Mouse (Mus musculus) neural tube, embryonic 11.5 days (tissue): ENCODE data around the gene Hils1. TPM values are rescaled to one million over a fixed set of nuclear protein-coding genes. Genes with fewer than 3 reads are reported as not detected.
A peak's percentile ranks its signal among the peaks of the same experiment; 100 is the strongest.
"Not testable (repeated sequence)": the region's sequence is repeated elsewhere in the genome, so short reads cannot be mapped to it uniquely, and the experiment has no call there.

Experiments
- ATAC-seq: fragments of 200-750 bp; cut with Nextera tagmentation; 2 replicates; pipeline ENCODE4 v1.8.0; 2017; ENCODE audit warnings: moderate number of reproducible peaks, mild to moderate bottlenecking, moderate TSS enrichment, moderate library complexity; ENCODE audit not compliant: insufficient read depth, low FRiP score, low TSS enrichment
- DNase-seq: peaks from one replicate; pipeline ENCODE4 v3.0.0-alpha.2; 2015; ENCODE audit warnings: low spot score
- H3K27ac ChIP-seq: fragments of 300-500 bp; sonication (generic); 2 replicates; pipeline ENCODE4 v1.5.1; 2014; ENCODE audit warnings: low read depth, mild to moderate bottlenecking, low read length
- H3K27me3 ChIP-seq: fragments of 300-500 bp; sonication (generic); 2 replicates; pipeline ENCODE4 v1.6.1; 2014; ENCODE audit warnings: mild to moderate bottlenecking, low read length, mixed read lengths; ENCODE audit not compliant: control insufficient read depth, insufficient read depth
- H3K36me3 ChIP-seq: fragments of 300-500 bp; sonication (generic); 2 replicates; pipeline ENCODE4 v1.6.1; 2014; ENCODE audit warnings: mild to moderate bottlenecking, low read length, moderate library complexity, mixed read lengths; ENCODE audit not compliant: control insufficient read depth, insufficient read depth
- H3K4me1 ChIP-seq: fragments of 300-500 bp; sonication (generic); 2 replicates; pipeline ENCODE4 v1.6.1; 2014; ENCODE audit warnings: low read length, mixed read lengths; ENCODE audit not compliant: control insufficient read depth, insufficient read depth
- H3K4me2 ChIP-seq: fragments of 300-500 bp; sonication (generic); 2 replicates; pipeline ENCODE4 v1.6.1; 2014; ENCODE audit warnings: low read depth, mild to moderate bottlenecking, moderate library complexity
- H3K4me3 ChIP-seq: fragments of 300-500 bp; sonication (generic); 2 replicates; pipeline ENCODE4 v1.5.1; 2014; ENCODE audit warnings: low read depth, low read length
- H3K9ac ChIP-seq: fragments of 300-500 bp; sonication (generic); 2 replicates; pipeline ENCODE4 v1.6.1; 2014; ENCODE audit warnings: mild to moderate bottlenecking, low read length
- H3K9me3 ChIP-seq: fragments of 300-500 bp; sonication (generic); 2 replicates; pipeline ENCODE4 v1.6.1; 2016; ENCODE audit warnings: low read length; ENCODE audit not compliant: control insufficient read depth
- WGBS: fragments of 180-500 bp; shearing (Covaris S2); extraction: QIAGEN DNeasy Blood & Tissue Kit; methylation state at CpG from one replicate; pipeline ENCODE4 v1.1.7; 2014; 5-methylcytosine and 5-hydroxymethylcytosine counted together
- polyA plus RNA-seq: library from polyadenylated mRNA; unstranded; fragments of >200 nt; fragmentation: Nextera tagmentation; extraction: Ambion mirVana; gene quantifications from 2 replicates; pipeline ENCODE4 v1.2.1, GENCODE M21; 2014

Gene Hils1
- polyA plus RNA-seq, 1 experiment from 2014 or later: not detected

DNA sequence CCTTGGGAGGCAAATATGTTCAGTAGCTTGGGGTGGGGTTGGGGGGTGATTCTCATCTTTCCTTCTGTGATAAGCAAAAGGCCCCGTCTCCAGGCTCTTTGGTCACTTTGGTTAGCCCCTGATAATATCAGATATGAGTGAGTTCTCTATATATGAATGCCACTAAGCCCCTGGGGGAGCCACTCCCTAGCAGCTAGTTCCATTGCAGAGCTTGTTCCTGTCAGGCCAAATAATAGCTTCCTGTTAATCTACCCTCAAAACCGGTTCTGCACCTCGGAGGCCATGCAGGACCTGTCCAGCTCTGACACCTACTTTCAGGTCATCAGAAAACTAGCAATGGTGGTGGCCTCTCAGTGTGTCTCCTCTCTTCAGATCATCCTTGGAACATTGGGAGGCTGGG, 40.0 kb downstream of the Hils1 start:
- WGBS: 79% methylated on average over 3 of the region's 3 CpGs
- DNase-seq (no peak), ATAC-seq (no peak)
- H3K36me3 ChIP-seq: peaks cover 6% of the 10 kb centered on the region
- peaks cover 28% of the 10 kb centered on the region for H3K4me1 ChIP-seq
- peak overlapping the region; percentile 65 for H3K9ac ChIP-seq
- no peaks in the 10 kb centered on the region for H3K27me3 ChIP-seq
- H3K4me3 ChIP-seq: peak overlapping the region; percentile 27; the same call in 1 of the 2 replicates
- H3K9me3 ChIP-seq: no peaks in the 10 kb centered on the region
- H3K4me2 ChIP-seq: peak overlapping the region; percentile 78; the same call in 1 of the 2 replicates
- no peak overlapping the region for H3K27ac ChIP-seq

DNA sequence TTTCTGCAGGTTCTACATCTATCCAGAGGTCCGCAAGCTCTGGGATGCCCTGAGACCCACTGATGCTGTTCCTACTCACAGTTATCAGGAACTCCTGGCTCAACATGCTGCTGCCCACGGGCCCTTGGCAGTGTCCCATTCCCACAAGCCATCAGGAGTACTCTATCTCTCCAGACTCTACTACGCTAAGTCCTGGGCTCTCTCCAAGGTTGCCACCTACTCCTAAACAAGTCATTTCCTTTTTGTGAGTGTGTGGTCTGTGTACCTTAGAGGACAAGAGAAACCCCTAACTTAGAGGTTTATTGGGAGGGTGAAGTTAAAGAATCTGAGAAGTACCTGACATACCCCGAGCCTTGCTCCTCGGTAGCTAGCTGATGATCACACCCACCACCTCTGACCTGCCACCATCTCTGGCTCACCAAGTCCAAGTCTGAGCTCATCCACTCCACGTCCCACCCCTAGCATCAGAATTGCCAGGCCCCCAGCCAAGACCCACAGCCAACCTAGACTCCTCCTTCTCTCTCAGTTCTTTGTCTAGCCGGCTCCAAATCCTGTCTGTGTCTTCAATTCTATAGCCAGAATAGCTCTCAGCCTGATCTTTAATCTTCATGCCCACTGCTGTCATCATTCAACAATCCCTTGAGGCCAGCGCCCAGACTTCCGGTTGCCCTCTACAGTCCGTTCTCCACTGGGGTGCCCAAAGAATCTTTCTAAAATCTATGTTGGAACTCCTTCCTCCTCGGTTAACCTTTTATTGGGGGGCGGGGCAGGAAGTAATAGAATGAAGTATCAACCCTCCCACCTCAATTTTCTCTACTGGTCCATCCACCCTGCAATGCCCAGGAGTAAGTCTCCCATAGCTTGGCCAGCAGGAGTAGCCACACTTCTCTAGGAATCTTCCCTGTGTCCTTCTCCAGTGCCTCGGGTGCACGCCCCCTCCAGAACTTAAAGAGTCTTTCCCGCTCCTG, 41.6 kb downstream of the Hils1 start:
- H3K27ac ChIP-seq: peak overlapping the region; percentile 92
- H3K4me1 ChIP-seq: peaks cover 28% of the 10 kb centered on the region
- DNase-seq (peak; percentile 44), ATAC-seq (no peak)
- H3K9me3 ChIP-seq: no peaks in the 10 kb centered on the region
- H3K27me3 ChIP-seq: no peaks in the 10 kb centered on the region
- WGBS: 38% methylated on average over 15 of the region's 15 CpGs
- peak overlapping the region; percentile 59 for H3K4me3 ChIP-seq
- peak overlapping the region; percentile 58 for H3K4me2 ChIP-seq
- H3K9ac ChIP-seq: peak overlapping the region; percentile 84
- H3K36me3 ChIP-seq: peaks cover 3% of the 10 kb centered on the region; the same call in 1 of the 2 replicates

DNA sequence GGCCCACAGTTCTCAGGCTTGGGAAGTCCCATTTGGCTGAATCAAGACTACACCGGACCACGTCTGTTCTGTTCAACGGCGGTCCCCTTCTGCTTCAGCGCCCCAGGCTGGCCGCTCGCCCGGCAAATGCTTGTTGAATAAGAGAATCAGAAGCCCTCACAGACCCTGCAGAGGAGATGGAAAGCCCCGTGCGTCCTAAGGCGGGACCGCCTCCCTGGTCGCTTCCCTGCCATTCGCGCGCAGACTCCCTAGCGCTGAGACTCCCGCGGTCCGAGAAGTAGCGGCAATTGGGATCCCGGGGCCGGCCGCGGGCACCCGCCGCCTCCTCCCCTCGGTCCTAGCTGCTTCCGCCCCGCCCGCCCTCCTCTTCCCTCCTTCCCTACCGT, 42.2 kb downstream of the Hils1 start, which contains the start of gene Samd14:
TSS of gene Samd14 (plus strand) at position 251 of the 386 bp plus-strand sequence.
- WGBS: under 1% methylated on average over 30 of the region's 32 CpGs
- H3K9ac ChIP-seq: peak within 1 kb of the TSS; percentile 84
- DNase-seq: peak; percentile 86
- ATAC-seq: peak; percentile 69
- H3K4me3 ChIP-seq: peak within 1 kb of the TSS; percentile 59
- peak within 1 kb of the TSS; percentile 58 for H3K4me2 ChIP-seq
- peaks cover 3% of the 10 kb centered on the region; the same call in 1 of the 2 replicates for H3K36me3 ChIP-seq
- peak within 1 kb of the TSS; percentile 92 for H3K27ac ChIP-seq
- H3K27me3 ChIP-seq: no peaks in the 10 kb centered on the region
- H3K9me3 ChIP-seq: no peaks in the 10 kb centered on the region
- H3K4me1 ChIP-seq: peaks cover 28% of the 10 kb centered on the region

DNA sequence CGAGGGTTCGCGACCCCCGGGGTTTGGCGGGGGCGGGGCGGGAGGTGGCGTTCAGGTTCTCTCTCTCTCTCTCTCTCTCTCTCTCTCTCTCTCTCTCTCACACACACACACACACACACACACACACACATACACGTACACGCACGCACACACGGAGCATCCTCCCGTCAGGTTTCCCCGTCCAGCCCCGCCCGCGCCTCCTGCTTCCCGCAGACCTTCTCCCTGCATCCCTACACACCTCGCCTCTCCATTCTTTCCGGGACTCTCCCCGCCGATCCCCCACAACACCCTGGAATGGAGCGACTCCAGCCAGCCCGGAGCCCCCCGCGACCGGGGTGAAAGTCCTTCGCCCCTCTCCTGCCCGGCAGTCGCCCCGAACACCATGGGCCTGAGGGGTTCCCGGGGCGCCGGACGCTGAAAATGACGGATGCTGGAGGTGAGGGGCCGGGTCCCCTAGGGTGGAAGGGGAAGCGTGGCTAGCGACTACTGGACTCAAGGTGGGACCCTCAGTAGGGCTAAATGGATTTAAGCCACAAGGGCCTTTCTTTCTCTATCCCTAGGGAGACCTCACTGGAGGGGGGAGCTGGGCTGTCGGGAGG, 42.8 kb downstream of the Hils1 start:
- WGBS: 1% methylated on average over 30 of the region's 40 CpGs
- H3K9me3 ChIP-seq: no peaks in the 10 kb centered on the region
- ATAC-seq (no peak), DNase-seq (peak; percentile 52)
- peak overlapping the region; percentile 59 for H3K4me3 ChIP-seq
- H3K27me3 ChIP-seq: no peaks in the 10 kb centered on the region
- peak overlapping the region; percentile 92 for H3K27ac ChIP-seq
- H3K4me2 ChIP-seq: peak overlapping the region; percentile 58
- peaks cover 28% of the 10 kb centered on the region for H3K4me1 ChIP-seq
- peaks cover 3% of the 10 kb centered on the region for H3K36me3 ChIP-seq
- peak overlapping the region; percentile 84 for H3K9ac ChIP-seq

DNA sequence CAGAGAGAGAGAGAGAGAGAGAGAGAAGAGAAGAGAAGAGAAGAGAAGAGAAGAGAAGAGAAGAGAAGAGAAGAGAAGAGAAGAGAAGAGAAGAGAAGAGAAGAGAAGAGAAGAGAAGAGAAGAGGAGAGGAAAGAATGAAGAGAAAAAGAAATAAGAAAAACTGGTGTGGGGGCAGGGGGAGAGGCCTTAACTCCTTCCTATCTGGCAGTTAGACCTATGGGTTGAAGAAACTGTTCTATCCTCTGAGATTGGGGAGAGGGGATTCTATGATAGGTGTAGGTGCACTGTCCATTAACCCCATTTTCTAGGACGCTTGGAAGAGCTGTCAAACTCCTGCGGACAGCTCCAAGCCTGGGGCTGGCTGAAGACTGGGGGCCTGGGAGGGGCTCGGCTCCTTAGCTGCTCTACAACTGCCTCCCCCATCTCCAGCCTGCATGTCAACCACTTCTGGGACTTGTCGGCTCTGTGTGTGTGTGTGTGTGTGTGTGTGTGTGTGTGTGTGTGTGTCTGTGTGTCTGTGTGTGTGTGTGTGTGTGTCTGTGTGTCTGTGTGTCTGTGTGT, 43.5 kb downstream of the Hils1 start:
- Histone ChIP-seq H3K4me1 (peaks cover 27% of the 10 kb centered on the region), H3K4me3 (peak overlapping the region; percentile 59), H3K4me2 (peak overlapping the region; percentile 58), H3K9ac (peak overlapping the region; percentile 84)
- not testable (repeated sequence) for H3K27me3 ChIP-seq, DNase-seq, ATAC-seq, H3K27ac ChIP-seq, H3K36me3 ChIP-seq, H3K9me3 ChIP-seq
- 19% methylated on average over 4 of the region's 4 CpGs for WGBS

DNA sequence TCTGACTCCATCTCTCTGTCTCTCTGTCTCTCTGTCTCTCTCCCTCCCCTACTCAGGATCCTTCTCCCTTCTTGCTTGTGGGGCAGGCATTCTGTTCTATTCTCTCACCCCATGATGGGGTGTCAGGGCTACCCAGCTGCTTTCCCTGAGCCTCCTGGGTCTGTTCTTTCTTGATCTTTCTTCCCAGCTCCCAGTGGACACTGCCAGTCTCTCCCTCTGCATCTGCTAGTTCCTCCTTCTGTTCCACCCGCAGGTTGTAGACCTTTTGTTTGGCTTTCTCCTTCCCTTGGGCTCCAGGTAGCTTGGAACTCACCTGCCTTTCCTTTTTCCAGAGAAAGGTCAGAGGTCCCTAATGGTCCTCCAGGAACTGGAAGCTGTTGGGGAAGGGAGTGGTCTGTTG, 44.0 kb downstream of the Hils1 start:
- Histone ChIP-seq H3K36me3 (peaks cover 3% of the 10 kb centered on the region), H3K27ac (peak overlapping the region; percentile 40; the same call in 1 of the 2 replicates), H3K27me3 (no peaks in the 10 kb centered on the region), H3K9ac (peak overlapping the region; percentile 40), H3K4me2 (peak overlapping the region; percentile 58), H3K4me1 (peaks cover 22% of the 10 kb centered on the region), H3K9me3 (no peaks in the 10 kb centered on the region), H3K4me3 (peak overlapping the region; percentile 59)
- DNase-seq (no peak), ATAC-seq (no peak)
- 44% methylated on average over 1 of the region's 1 CpGs for WGBS

DNA sequence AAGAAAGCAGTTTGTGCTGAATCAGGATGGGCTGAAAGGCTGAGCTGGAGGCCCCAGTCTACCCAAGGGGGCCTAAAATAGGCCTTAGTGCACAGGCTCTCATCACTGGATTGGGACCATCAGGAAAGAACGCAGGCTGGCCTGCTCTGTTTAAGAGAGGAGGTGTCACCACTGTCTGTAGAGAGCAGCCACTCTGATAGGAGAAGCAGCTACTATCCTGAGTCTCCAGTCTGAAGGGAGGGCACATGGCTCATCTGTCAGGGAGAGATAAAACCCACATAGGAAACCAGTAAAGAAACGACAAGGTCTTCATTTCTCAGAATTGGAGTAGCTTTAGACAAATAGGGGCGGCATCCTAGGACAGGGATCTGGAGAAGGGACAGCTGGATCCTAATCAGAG, 44.7 kb downstream of the Hils1 start:
- Histone ChIP-seq H3K36me3 (peaks cover 5% of the 10 kb centered on the region), H3K4me2 (peak overlapping the region; percentile 58), H3K27me3 (no peaks in the 10 kb centered on the region), H3K9me3 (no peaks in the 10 kb centered on the region), H3K27ac (no peak overlapping the region), H3K9ac (peak overlapping the region; percentile 40; the same call in 1 of the 2 replicates), H3K4me3 (peak overlapping the region; percentile 59; the same call in 1 of the 2 replicates), H3K4me1 (peaks cover 18% of the 10 kb centered on the region)
- 62% methylated on average over 3 of the region's 3 CpGs for WGBS
- no peak for ATAC-seq
- no peak for DNase-seq

DNA sequence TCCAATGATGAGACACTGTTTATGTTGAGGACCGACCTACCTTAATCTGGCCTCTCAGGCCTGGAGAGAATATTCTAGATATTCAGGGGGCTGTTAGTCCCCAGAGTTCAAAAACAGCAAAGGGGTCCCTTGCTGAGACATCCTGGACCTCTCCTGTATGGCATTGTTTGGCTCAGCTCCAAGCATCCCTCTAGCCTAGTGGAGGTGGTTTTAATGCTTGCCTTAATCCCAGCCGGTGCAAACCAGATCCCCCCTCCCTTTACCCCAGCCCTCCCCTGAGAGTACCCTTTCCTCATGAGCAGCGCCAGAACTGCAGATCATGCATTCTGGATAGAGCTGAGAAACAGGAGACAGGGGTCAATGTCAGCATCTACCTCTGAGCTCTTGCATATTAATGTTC, 45.1 kb downstream of the Hils1 start:
- H3K36me3 ChIP-seq: peaks cover 6% of the 10 kb centered on the region
- H3K27me3 ChIP-seq: no peaks in the 10 kb centered on the region
- peak overlapping the region; percentile 58 for H3K4me2 ChIP-seq
- no peak overlapping the region for H3K9ac ChIP-seq
- H3K27ac ChIP-seq: no peak overlapping the region
- ATAC-seq (no peak), DNase-seq (no peak)
- H3K9me3 ChIP-seq: no peaks in the 10 kb centered on the region
- H3K4me1 ChIP-seq: peaks cover 17% of the 10 kb centered on the region
- WGBS: 64% methylated on average over 3 of the region's 3 CpGs
- H3K4me3 ChIP-seq: no peak overlapping the region
